Mouse (Mus musculus): ENCODE results near the gene Foxk1. TPM values are rescaled to one million over a fixed set of nuclear protein-coding genes. Genes with fewer than 3 reads are reported as not detected.

Gene Foxk1
- polyA plus RNA-seq, 1 experiment from 2014 or later, result 4.1 TPM

- 91% methylated on average over 5 of the region's 5 CpGs for WGBS
- no peak overlapping the region for H3K27ac ChIP-seq (ENCODE audit: low read length)
- H3K4me1 ChIP-seq (replicated peaks; ENCODE audit: control insufficient read depth, insufficient read depth, low read length), result peaks cover 20% of the 10 kb centered on the region
- H3K36me3 ChIP-seq (ENCODE audit: control insufficient read depth, insufficient read depth), result no peaks in the 10 kb centered on the region; the same call in 1 of the 2 replicates
- H3K4me2 ChIP-seq (ENCODE audit: low read length), result no peak overlapping the region
- H3K27me3 ChIP-seq (replicated peaks; ENCODE audit: control insufficient read depth, insufficient read depth, low read length), result no peaks in the 10 kb centered on the region
- no peaks in the 10 kb centered on the region for H3K9me3 ChIP-seq (ENCODE audit: control insufficient read depth, low read length)
- no peak overlapping the region for H3K9ac ChIP-seq (replicated peaks; ENCODE audit: low read depth, low read length)
- ATAC-seq, result no peak
- no peak overlapping the region for H3K4me3 ChIP-seq (replicated peaks; ENCODE audit: low read length)
These were observed 20.6 kb downstream of the Foxk1 start for GRCm38 (mm10) chr5:142421886-142422285.

GRCm38 (mm10) chr5:142423141-142423540 lies 21.8 kb downstream of the Foxk1 start:
- ATAC-seq, result no peak
- Histone ChIP-seq H3K4me3 (replicated peaks; ENCODE audit: low read length) (no peak overlapping the region), H3K4me2 (ENCODE audit: low read length) (no peak overlapping the region), H3K36me3 (ENCODE audit: control insufficient read depth, insufficient read depth) (no peaks in the 10 kb centered on the region; the same call in 1 of the 2 replicates), H3K27me3 (replicated peaks; ENCODE audit: control insufficient read depth, insufficient read depth, low read length) (no peaks in the 10 kb centered on the region), H3K27ac (ENCODE audit: low read length) (no peak overlapping the region), H3K4me1 (replicated peaks; ENCODE audit: control insufficient read depth, insufficient read depth, low read length) (peaks cover 20% of the 10 kb centered on the region), H3K9me3 (ENCODE audit: control insufficient read depth, low read length) (no peaks in the 10 kb centered on the region), H3K9ac (replicated peaks; ENCODE audit: low read depth, low read length) (no peak overlapping the region)
- WGBS, result 71% methylated on average over 10 of the region's 10 CpGs

GRCm38 (mm10) chr5:142423701-142424100 lies 22.4 kb downstream of the Foxk1 start:
- no peaks in the 10 kb centered on the region for H3K36me3 ChIP-seq (ENCODE audit: control insufficient read depth, insufficient read depth)
- no peak overlapping the region for H3K27ac ChIP-seq (ENCODE audit: low read length)
- no peak overlapping the region for H3K4me2 ChIP-seq (ENCODE audit: low read length)
- H3K9ac ChIP-seq (replicated peaks; ENCODE audit: low read depth, low read length), result no peak overlapping the region
- WGBS, result 26% methylated on average over 3 of the region's 3 CpGs
- H3K4me3 ChIP-seq (replicated peaks; ENCODE audit: low read length), result no peak overlapping the region
- peaks cover 20% of the 10 kb centered on the region for H3K4me1 ChIP-seq (replicated peaks; ENCODE audit: control insufficient read depth, insufficient read depth, low read length)
- no peaks in the 10 kb centered on the region for H3K9me3 ChIP-seq (ENCODE audit: control insufficient read depth, low read length)
- ATAC-seq, result peak; percentile 65
- no peaks in the 10 kb centered on the region for H3K27me3 ChIP-seq (replicated peaks; ENCODE audit: control insufficient read depth, insufficient read depth, low read length)

- H3K27me3 ChIP-seq (replicated peaks; ENCODE audit: control insufficient read depth, insufficient read depth, low read length), result no peaks in the 10 kb centered on the region
- H3K4me1 ChIP-seq (replicated peaks; ENCODE audit: control insufficient read depth, insufficient read depth, low read length), result peaks cover 20% of the 10 kb centered on the region
- peak; percentile 21; the same call in 1 of the 2 replicates for ATAC-seq
- no peak overlapping the region for H3K9ac ChIP-seq (replicated peaks; ENCODE audit: low read depth, low read length)
- H3K36me3 ChIP-seq (ENCODE audit: control insufficient read depth, insufficient read depth), result no peaks in the 10 kb centered on the region
- 68% methylated on average over 13 of the region's 13 CpGs for WGBS
- H3K4me2 ChIP-seq (ENCODE audit: low read length), result no peak overlapping the region
- no peaks in the 10 kb centered on the region for H3K9me3 ChIP-seq (ENCODE audit: control insufficient read depth, low read length)
- no peak overlapping the region for H3K27ac ChIP-seq (ENCODE audit: low read length)
- no peak overlapping the region for H3K4me3 ChIP-seq (replicated peaks; ENCODE audit: low read length)
These were observed 23.5 kb downstream of the Foxk1 start for GRCm38 (mm10) chr5:142424627-142425349.

GRCm38 (mm10) chr5:142426476-142426875 lies 25.2 kb downstream of the Foxk1 start:
- Histone ChIP-seq H3K9me3 (ENCODE audit: control insufficient read depth, low read length) (no peaks in the 10 kb centered on the region), H3K27ac (ENCODE audit: low read length) (no peak overlapping the region), H3K36me3 (ENCODE audit: control insufficient read depth, insufficient read depth) (no peaks in the 10 kb centered on the region), H3K4me3 (replicated peaks; ENCODE audit: low read length) (no peak overlapping the region), H3K4me2 (ENCODE audit: low read length) (no peak overlapping the region), H3K9ac (replicated peaks; ENCODE audit: low read depth, low read length) (no peak overlapping the region), H3K4me1 (replicated peaks; ENCODE audit: control insufficient read depth, insufficient read depth, low read length) (peaks cover 20% of the 10 kb centered on the region), H3K27me3 (replicated peaks; ENCODE audit: control insufficient read depth, insufficient read depth, low read length) (no peaks in the 10 kb centered on the region)
- no peak for ATAC-seq
- 88% methylated on average over 2 of the region's 2 CpGs for WGBS

GRCm38 (mm10) chr5:142427876-142428275 lies 26.6 kb downstream of the Foxk1 start:
- Histone ChIP-seq H3K4me3 (replicated peaks; ENCODE audit: low read length) (no peak overlapping the region), H3K9me3 (ENCODE audit: control insufficient read depth, low read length) (no peaks in the 10 kb centered on the region), H3K27ac (ENCODE audit: low read length) (no peak overlapping the region), H3K36me3 (ENCODE audit: control insufficient read depth, insufficient read depth) (no peaks in the 10 kb centered on the region), H3K4me1 (replicated peaks; ENCODE audit: control insufficient read depth, insufficient read depth, low read length) (peaks cover 18% of the 10 kb centered on the region), H3K27me3 (replicated peaks; ENCODE audit: control insufficient read depth, insufficient read depth, low read length) (no peaks in the 10 kb centered on the region), H3K9ac (replicated peaks; ENCODE audit: low read depth, low read length) (no peak overlapping the region), H3K4me2 (ENCODE audit: low read length) (no peak overlapping the region)
- no peak for ATAC-seq
- WGBS, result 60% methylated on average over 10 of the region's 10 CpGs

- Histone ChIP-seq H3K4me2 (ENCODE audit: low read length) (no peak overlapping the region), H3K4me1 (replicated peaks; ENCODE audit: control insufficient read depth, insufficient read depth, low read length) (peaks cover 19% of the 10 kb centered on the region), H3K9ac (replicated peaks; ENCODE audit: low read depth, low read length) (no peak overlapping the region), H3K9me3 (ENCODE audit: control insufficient read depth, low read length) (no peaks in the 10 kb centered on the region), H3K4me3 (replicated peaks; ENCODE audit: low read length) (no peak overlapping the region), H3K27me3 (replicated peaks; ENCODE audit: control insufficient read depth, insufficient read depth, low read length) (no peaks in the 10 kb centered on the region), H3K27ac (ENCODE audit: low read length) (no peak overlapping the region), H3K36me3 (ENCODE audit: control insufficient read depth, insufficient read depth) (no peaks in the 10 kb centered on the region)
- no peak for ATAC-seq
- WGBS, result 70% methylated on average over 6 of the region's 6 CpGs
These were observed 27.4 kb downstream of the Foxk1 start for GRCm38 (mm10) chr5:142428691-142429090.

- H3K36me3 ChIP-seq (ENCODE audit: control insufficient read depth, insufficient read depth), result peaks cover 9% of the 10 kb centered on the region
- H3K4me3 ChIP-seq (replicated peaks; ENCODE audit: low read length), result no peak overlapping the region
- no peak overlapping the region for H3K27ac ChIP-seq (ENCODE audit: low read length)
- no peak for ATAC-seq
- no peak overlapping the region for H3K9ac ChIP-seq (replicated peaks; ENCODE audit: low read depth, low read length)
- H3K9me3 ChIP-seq (ENCODE audit: control insufficient read depth, low read length), result no peaks in the 10 kb centered on the region
- peaks cover 13% of the 10 kb centered on the region for H3K4me1 ChIP-seq (replicated peaks; ENCODE audit: control insufficient read depth, insufficient read depth, low read length)
- 76% methylated on average over 12 of the region's 12 CpGs for WGBS
- H3K4me2 ChIP-seq (ENCODE audit: low read length), result no peak overlapping the region
- no peaks in the 10 kb centered on the region for H3K27me3 ChIP-seq (replicated peaks; ENCODE audit: control insufficient read depth, insufficient read depth, low read length)
These were observed 29.7 kb downstream of the Foxk1 start for GRCm38 (mm10) chr5:142431029-142431428.

GRCm38 (mm10) chr5:142431811-142432434 lies 30.6 kb downstream of the Foxk1 start:
- 89% methylated on average over 9 of the region's 9 CpGs for WGBS
- Histone ChIP-seq H3K9me3 (ENCODE audit: control insufficient read depth, low read length) (no peaks in the 10 kb centered on the region), H3K27ac (ENCODE audit: low read length) (no peak overlapping the region), H3K4me2 (ENCODE audit: low read length) (no peak overlapping the region), H3K9ac (replicated peaks; ENCODE audit: low read depth, low read length) (no peak overlapping the region), H3K27me3 (replicated peaks; ENCODE audit: control insufficient read depth, insufficient read depth, low read length) (no peaks in the 10 kb centered on the region), H3K4me3 (replicated peaks; ENCODE audit: low read length) (no peak overlapping the region), H3K4me1 (replicated peaks; ENCODE audit: control insufficient read depth, insufficient read depth, low read length) (peaks cover 13% of the 10 kb centered on the region), H3K36me3 (ENCODE audit: control insufficient read depth, insufficient read depth) (peaks cover 11% of the 10 kb centered on the region)
- ATAC-seq, result no peak
